Mouse (Mus musculus) CH12.LX (cell line): Measurements from ENCODE around the gene Arhgef25.

Experiments used
- BHLHE40 ChIP-seq: IDR thresholded peaks from 2 replicates; pipeline ENCODE4 v1.6.1; 2011; ENCODE audit warnings: mild to moderate bottlenecking, low read depth, low read length, improper control_type of control experiment
- CTCF ChIP-seq, 2 experiments: IDR thresholded peaks in 1 of 2; conservative IDR thresholded peaks in 1 of 2; 2 replicates each; pipeline ENCODE4 v1.5.1; 2011 to 2012; ENCODE audit warnings: low read depth in 2 of 2, low read length in 2 of 2, improper control_type of control experiment in 1 of 2, inconsistent platforms in 1 of 2, mild to moderate bottlenecking in 1 of 2, moderate library complexity in 1 of 2
- EP300 ChIP-seq: IDR thresholded peaks from 2 replicates; pipeline ENCODE4 v1.6.1; 2011; ENCODE audit warnings: low read length, improper control_type of control experiment
- HCFC1 ChIP-seq: IDR thresholded peaks from 2 replicates; pipeline ENCODE4 v1.6.1; 2012; ENCODE audit warnings: low read depth, mild to moderate bottlenecking, inconsistent platforms, low read length, improper control_type of control experiment
- MAFK ChIP-seq: IDR thresholded peaks from 2 replicates; pipeline ENCODE4 v1.6.1; 2011; ENCODE audit warnings: low read length, improper control_type of control experiment; ENCODE audit not compliant: insufficient replicate concordance
- MAX ChIP-seq: IDR thresholded peaks from 2 replicates; pipeline ENCODE4 v1.6.1; 2011; ENCODE audit warnings: low read length, improper control_type of control experiment
- POLR2A ChIP-seq: IDR thresholded peaks from 2 replicates; pipeline ENCODE4 v1.6.1; 2011; ENCODE audit warnings: low read depth, mild to moderate bottlenecking, improper control_type of control experiment, low read length
- SIN3A ChIP-seq: IDR thresholded peaks from 2 replicates; pipeline ENCODE4 v1.6.1; 2012; ENCODE audit warnings: low read length, improper control_type of control experiment, inconsistent platforms
- ZNF384 ChIP-seq: IDR thresholded peaks from 2 replicates; pipeline ENCODE4 v1.6.1; 2012; ENCODE audit warnings: low read depth, low read length, improper control_type of control experiment, inconsistent platforms

DNA sequence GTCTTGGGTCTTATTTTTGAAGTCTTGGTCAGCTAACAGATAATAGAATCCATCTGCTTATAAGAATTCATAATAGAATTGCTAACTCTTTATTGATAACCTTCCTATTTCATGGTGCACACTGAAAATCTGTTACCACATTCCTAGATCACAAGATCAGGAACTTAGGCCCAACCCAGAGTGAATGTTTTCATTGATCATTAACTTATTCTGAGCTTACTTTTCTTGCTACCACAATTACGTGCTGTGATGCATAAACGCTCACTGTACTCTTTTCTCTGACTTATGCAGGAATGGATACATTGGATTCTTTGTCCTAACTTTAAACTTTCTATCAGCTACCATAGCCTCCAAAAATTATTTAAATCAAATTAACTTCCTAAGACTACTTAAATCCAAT lies 35.6 kb downstream of the Arhgef25 start:
- TF ChIP-seq HCFC1, result no peak
- TF ChIP-seq ZNF384, result no peak
- TF ChIP-seq BHLHE40, result no peak
- TF ChIP-seq CTCF (conservative IDR thresholded peaks at IDR 0.05 in 1 of 2, IDR thresholded peaks at IDR 0.05 in 1 of 2; ENCODE audit: low read depth in 2 of 2, low read length in 2 of 2), result no peak
- no peak for TF ChIP-seq EP300
- no peak for TF ChIP-seq SIN3A
- TF ChIP-seq POLR2A, result no peak
- no peak for TF ChIP-seq MAX
- no peak for TF ChIP-seq MAFK
